In genomic region chr11:34202769-34203168, GRCm38 (mm10) we compare ENCODE assay signal across 16 mouse cellular contexts.
A peak's percentile ranks its signal among the peaks of the same experiment; 100 is the strongest.
DNase-seq lines count a peak whose midpoint lies in the region; ATAC-seq lines count a peak whose summit lies in the region.
"Had no signal": no experiment of that assay in that cellular context is flagged by ENCODE, and none has a peak within 500 bp of the region (broad histone marks: within the 10 kb centered on the region; RNA-seq: fewer than 3 reads in every experiment).

No protein-coding gene starts in this region.

- no peak for DNase-seq in frontal cortex, postnatal 25 days (ENCODE audit: low spot score in 2 of 2)
- DNase-seq in brain, adult 2 months (ENCODE audit: low read depth, low spot score) = peak; percentile 59
- peak; percentile 40 for DNase-seq in telencephalon, adult 2 months (ENCODE audit: low read depth, low spot score)
- no peak for DNase-seq in cerebellum, postnatal 25 days
- DNase-seq: adrenal gland, adult 2 months; adrenal gland, postnatal 10 days; adrenal gland, postnatal 25 days; cerebellum, adult 11-12 months; cerebellum, adult 2 months; cerebellum, adult 9-10 months; cerebellum, postnatal 10 days; cerebellum, postnatal 36 days; embryo, embryonic 11 days had no signal

- ATAC-seq in frontal cortex, adult (ENCODE audit: low TSS enrichment) = peak; percentile 94
- ATAC-seq: forebrain, embryonic 13.5 days; forebrain, embryonic 16.5 days had no signal

Comparison
In these comparisons a context has a peak if more than half of its experiments do, and no peak if none do; other contexts are left out.
1. DNase-seq: peak in brain, adult 2 months (single experiment) and telencephalon, adult 2 months (single experiment); none in frontal cortex, postnatal 25 days (0 of 2) and cerebellum, postnatal 25 days (0 of 2).